Mouse (Mus musculus) kidney, adult 8-10 months (tissue): ENCODE measurements around the gene D430041D05Rik.

ENCODE experiments used
- DNase-seq, 2 experiments: peaks; one replicate each; pipeline ENCODE4 v3.0.0; 2022

Gene D430041D05Rik

DNA sequence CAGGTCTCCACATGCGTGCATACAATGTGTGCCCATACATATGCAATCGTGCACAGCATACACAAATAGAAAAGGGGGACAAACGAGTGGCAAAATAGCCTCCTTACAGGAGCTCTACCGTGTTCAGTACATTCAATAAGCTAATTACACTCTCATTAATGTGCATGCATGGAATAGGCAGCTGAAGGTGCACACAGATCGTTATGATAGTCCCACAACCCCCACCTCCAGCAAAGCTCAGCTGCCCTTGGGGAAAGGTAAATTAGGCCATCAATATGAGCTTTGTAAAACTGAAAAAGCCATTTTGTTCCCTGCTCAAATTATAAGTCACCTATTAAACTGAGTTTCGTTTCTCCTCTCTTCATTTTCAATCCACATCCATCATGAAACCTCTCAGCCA is 75.0 kb downstream of the D430041D05Rik start:
- DNase-seq, result peak; percentile 26 to 67

DNA sequence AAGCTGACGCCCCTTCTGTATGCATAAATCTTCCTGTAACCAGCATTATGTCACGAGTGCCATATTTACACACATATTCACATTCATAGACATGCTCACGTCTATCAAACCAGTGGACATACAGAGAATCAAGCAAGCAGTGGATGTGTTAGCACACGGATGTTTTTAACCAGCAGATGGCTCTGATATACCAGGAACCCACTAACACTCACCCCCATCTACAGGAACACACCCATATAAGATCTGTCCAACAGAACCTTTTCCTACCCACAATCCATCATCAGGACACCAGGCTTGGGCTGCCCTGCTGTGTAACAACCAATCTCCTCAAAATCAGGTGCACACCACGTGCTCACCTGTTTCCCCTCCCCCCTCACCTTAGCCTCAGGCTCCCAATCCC is 76.9 kb downstream of the D430041D05Rik start:
- peak; percentile 8 to 26 for DNase-seq

DNA sequence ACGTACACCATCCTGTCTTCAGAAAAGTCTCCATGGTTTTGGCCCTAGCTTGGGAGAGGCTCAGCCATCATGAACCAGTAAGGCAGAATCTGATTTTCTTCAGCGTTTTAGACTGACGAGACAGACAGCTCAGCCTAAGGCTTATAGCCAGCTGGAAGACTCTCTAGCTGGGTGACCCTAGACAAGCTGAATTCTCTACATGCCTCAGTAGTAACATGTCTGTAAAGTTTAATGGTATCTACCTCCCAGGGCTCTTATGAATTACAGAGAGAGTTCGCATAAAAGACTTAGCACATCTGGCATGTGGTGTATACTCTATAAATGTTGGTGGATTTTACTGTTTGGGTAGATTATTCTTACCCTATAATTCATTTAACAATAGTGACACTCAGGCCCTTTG is 78.1 kb downstream of the D430041D05Rik start:
- DNase-seq, result no peak

DNA sequence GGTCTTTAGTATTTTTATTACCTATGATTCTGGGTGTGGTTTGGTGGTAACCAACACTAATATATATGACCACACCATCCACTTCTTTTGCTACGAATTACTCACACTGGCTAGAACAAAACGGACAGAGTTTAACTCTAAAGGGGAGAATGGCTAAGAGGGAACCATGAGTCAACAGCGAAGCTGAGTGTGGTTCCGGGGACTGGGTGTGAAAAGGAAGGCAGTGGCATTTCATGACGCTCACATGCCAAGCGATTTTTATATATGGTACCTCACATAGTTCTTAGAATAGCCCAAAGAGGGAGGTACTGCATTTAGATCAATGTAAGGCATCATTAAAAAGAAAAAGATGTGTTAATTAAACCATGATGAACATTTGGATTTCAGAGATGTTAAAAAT is 79.6 kb downstream of the D430041D05Rik start:
- no peak for DNase-seq

DNA sequence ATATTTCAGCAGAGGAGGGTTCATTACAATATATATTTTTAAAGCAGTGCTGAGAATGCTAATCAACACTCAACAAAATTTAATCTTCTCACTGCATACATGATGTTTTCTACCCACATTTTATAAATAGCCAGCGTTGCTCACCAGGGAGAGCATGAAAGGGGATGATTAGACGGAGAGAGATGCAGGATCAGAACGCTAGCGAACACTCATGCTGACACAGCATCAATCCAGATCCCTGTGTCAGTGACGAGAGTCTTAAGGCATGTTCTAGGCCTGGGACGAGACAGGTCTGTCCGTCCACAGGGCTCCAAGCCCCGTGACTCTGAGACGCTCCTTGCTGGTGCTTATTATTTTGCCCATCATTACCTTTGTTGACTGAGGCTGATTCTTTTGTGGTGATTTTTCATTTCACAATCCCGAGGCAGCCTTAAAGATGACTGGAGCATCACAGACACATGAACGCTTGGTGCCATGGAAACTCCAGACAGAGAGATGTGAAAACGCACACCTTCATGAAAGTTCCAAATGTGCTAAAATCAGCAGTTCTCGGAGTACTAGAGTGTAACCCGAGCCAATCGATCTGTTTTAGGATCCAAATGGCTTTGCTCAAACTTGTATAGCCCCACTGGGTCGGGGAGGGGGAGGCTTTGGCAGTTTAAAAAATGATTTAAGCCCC is 83.6 kb downstream of the D430041D05Rik start:
- DNase-seq, result no peak

DNA sequence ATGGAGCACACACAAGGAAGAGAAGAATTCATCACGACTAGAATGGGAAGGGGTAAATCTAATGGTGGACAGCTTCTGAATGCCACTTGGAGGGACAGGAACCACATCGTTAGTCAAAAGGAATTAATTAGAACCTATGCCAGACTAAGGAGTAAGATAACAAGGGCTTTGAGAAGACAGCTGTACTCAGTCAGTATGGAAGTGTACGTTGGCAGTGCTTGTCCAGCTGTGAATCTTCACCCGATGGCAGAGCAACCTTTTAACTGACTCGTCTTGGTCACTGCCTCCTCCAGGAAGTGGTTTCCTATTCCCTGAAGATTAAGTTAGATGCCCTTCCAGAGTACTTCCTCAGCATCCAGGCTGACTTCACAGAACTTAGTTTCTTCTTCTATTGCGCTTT is 87.0 kb downstream of the D430041D05Rik start:
- no peak for DNase-seq

DNA sequence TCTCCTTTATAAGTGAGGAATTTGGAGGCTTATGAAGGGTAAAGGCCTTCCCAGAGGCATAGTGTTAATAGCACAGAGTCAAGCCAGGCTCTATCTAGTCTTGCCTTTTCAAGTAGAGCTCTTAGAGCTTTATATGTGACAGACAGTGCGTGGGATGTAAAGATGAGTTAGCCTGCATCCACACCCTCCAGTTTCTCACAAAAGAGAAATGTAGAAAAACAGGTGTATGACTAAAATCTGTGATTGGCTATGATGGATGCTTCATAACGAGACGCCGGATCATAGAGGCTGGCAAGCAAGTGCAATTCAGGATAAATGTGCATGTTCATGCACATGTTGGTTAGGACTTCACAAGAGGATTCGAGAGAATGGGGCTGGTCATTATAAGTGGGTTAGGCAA is 87.5 kb downstream of the D430041D05Rik start:
- DNase-seq, result no peak

DNA sequence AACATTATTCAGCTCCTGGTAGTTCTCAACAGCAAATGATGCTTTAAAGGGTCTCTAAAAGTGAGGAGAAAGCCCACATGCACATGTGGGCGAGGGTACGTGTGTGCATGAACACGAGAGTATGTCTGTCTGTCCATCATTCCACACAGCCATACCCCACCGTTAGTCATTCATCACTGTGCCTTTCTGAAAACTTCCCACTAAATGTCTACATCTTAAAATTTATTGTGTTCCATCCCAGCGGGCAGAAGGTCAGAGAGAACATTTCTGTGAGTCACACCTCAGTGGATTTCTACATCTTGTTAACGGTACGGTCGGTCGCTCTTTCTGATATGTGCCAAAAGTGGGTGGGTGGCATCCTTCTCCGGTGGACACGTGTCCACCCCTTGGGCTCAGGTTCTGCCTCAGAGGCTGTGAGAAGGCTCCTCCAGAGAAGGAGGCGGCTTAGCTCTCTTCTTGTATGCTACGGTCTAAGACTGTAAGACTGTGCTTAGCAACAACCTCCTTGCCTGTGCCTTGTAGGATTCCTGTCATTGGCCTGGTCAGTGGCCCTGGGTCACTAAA is 90.7 kb downstream of the D430041D05Rik start:
- DNase-seq, result no peak

DNA sequence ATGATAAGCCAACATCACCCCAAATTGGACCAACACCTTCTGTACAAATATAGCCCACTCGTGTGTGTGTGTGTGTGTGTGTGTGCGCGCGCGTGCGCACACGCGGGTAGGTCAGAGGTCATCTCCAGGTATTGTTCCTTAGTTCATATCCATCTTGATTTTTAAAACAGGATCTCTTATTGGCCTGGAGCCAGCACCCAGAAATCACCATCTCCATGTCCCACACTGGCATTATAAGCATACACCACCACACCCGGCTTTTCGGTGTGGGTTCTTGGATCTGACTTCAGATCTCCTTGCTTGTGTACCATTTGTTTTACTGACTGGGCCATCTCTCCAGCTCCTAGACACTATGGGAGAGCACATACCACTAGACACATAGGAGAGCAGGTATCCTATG is 91.4 kb downstream of the D430041D05Rik start:
- no peak for DNase-seq

DNA sequence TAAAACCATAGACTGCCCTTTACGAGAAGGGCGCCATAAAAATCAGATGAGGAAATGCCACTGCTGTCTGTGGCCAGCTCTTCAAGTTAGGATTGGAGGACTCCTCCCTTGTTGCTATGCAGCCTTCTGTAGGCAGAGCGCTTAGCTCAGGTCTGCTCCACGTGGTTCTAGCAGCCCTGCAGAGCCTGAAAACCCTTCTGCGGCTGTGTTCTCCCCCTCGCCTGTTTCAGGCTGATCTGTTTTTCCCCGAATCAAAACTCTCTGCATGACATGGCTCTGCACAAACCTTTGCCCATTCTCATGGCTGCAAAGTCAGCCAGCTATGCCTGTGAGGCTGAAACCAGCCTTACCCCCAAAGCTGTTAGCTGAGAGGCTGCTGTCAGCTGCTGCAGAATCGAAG is 91.9 kb downstream of the D430041D05Rik start:
- no peak for DNase-seq

DNA sequence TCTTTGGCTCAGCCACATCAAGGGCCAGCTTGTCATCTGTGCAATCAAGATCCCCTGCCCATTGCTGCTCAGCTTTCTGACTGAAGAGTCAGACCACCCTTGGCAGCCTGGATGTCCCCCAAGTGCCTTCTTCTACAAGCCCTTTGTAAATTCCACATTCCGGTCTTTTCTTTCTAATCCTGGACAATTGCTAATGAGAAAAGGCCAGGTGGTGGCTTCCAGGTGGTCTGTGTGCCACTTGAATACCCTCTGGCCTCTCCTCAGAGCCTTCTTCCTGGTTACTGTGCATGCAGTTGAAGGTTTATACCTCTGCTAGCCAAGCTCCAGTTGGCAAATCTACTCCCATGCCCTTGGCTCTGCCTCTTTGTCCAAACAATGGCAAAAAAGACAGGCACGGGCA is 92.6 kb downstream of the D430041D05Rik start:
- DNase-seq, result no peak

DNA sequence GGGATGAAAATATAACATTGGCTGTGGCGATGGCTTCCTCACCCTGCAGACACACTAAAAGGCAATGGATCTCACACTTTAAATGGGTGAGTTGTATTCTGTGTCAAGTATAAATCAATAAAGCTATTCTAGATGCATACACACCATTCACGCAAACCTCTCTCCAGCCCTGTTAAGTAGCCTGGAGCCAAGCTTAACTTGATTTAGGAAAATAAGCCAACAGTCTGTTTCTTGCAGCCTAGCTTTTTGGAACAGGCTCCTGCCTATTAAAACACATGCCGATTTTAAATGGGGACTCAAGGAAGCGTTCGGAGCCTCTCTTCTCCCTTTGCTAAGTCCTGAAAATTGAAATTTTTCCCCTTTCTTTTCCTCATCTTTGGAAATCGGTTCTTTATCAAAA is 93.2 kb downstream of the D430041D05Rik start:
- no peak for DNase-seq

DNA sequence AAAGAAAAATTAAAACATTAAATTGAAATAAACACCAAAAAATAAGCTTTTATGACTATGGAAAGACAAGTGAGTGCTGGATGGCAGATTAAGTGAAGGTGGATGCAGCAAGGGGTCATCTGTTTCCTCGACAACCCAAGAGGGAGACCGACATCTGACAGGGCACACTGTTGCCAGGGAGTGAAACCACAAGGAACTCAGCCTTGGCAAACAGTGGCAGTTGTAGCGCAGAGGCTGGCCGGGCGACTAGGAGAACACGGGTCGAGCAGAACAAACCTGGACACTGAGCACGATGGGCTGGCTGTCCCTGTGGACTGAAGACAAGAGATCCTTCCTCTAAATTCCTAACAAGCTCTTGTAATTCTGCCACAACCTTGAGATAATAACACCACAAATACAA is 94.3 kb downstream of the D430041D05Rik start:
- no peak for DNase-seq

DNA sequence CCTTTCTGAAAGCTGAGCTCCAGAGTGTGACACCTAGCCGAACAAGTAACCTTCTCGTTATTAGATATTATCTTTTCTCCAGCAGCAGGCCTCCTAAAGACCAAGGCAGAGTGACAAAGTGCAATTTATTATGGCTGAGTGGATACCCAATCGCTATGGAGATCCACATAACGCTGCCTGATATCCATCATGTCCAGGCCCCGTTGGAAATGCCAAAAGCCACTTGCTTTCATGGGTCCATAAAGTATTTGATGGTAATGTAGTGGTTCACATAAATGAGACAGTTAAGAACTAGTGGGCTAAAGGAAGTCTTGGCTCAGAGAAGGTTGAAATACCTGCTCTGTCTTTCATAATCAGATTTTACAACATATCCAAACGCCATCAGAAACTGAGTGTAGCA is 97.6 kb downstream of the D430041D05Rik start:
- DNase-seq, result no peak

DNA sequence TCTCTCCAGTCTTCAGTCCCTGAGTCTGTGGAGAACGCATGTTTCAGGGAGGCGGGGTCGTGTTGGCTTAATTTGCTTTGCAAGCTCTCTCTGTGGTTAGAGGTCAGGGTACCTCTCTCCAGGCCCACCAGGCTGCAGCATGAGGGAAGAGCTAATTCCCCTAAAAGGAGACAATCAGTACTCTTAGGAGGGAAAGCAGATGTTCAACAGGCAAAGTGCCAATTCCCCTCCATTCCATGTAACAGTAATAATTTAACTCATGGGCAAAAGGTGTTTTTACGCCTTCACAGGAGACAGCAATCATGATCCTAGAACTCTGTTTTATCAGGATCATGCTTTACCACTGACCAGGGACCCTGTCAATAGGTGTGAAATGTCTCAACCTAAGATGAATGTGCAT is 103.7 kb downstream of the D430041D05Rik start:
- no peak for DNase-seq

DNA sequence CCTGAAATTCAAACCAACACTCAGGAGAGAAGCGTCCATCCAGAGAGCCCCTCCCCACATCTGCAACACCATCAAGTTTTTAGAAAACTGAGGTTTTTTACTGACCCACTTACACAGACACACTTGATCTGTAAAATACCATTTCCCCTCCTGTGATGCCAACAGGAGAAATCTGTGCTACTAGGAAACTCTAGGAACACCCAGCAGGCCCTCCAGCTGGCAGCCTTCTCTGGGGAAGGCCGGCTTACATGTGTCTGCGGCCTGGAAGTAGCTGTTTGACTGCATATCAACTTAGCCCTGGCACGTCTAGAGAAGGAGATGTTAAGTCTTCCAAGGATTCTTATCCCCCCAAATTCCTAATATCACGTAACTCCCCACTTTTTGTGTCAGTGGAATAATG is 105.1 kb downstream of the D430041D05Rik start:
- DNase-seq, result no peak

DNA sequence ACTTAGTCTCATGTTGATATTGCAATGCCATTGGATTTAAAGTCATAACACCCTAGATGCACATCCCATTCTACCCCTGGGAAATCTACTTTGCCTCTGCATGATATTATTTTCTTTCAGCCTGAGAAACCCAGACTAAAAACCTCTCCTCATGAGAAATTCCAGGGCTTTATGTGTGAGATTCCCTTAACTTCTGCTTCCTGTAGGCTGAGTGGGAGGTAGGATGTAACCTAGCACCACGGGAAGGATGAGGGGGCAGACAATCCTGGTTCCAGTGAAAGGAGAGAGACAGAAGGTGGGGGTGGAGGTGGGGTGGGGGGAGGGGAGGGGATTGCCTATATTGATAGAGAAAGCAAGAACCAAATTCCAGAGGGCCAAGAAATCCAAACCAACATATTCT is 110.9 kb downstream of the D430041D05Rik start:
- DNase-seq, result no peak

DNA sequence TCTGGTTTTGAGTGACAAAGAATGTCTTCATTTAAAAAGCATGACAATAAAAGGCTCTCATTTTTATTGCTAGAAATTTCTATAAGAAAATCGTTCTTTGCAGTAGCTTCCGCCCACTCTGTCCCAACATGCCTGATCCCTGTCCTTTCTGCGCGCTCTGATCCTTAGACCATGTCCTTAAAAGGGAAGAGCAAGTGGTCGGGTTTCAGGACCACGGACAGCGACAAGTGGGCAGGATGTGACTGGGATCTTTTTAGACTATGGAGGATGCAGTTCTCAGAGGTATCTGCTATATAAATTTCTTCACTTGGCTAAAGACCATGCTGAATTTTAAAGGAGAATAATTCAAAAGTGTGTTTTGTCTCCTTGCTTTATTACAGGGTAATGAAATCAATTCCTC is 111.7 kb downstream of the D430041D05Rik start:
- peak in 1 of 2 experiments; percentile 39 for DNase-seq

DNA sequence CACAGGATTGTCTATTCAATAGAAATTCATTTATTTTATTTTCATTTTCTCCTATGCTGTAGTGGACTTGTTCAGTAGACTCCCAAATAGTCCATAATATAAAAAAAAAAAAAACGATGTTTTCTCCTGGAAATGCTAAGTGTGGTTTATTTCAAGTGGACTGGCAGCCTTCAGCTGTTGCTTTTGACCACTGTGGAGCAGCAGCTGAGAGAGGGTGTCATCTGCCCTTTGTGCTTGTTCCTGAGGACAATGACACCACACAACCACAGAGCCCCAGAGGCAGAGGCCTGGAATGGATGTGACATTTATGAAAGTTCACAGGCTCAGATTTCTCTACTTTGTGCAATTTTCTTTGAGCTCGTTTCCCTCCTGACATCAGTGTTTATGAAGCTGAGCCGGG is 124.0 kb downstream of the D430041D05Rik start:
- DNase-seq, result no peak

DNA sequence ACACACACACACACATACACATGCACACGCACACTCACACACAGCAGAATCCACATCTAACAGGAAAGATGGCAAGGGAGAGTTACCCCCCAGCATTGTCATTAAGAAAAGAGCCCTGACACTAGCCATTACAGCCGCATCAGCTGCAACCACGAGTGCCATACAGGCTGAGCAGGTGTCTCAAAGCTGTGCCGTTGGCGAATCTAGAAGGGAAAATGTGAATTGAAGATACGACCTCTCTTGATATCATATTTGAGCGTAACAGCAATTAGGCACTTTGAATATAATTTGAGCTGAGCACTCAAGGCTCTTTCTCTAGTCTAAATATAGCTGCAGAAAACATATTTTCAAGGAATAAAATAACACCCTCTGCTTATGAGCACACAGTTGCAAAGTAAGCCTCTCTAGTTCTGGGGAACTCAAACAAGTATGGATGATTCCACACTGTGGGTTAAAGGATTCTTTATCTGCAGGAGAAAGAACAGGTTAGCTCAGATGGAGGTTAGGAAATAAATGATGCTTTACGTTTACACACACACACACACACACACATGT is 127.3 kb downstream of the D430041D05Rik start:
- no peak for DNase-seq

DNA sequence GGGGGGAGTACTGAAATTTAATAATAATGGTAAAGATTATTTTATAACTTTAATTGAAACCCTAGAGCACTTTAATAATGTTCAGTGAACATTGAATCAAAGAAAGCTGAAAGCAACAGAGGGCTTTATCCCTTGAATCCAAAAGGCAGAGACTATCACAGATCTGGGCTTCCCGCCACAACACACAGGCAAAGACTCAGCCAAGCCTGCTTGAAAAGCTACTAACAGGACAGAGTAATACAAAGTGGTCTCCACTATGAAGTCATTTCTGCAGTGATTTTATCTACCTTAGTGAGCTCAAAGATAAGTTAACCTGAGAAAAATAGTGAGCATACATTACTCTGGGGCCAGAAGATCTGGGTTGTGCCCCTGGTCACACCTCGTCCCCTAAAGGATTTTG is 128.0 kb downstream of the D430041D05Rik start:
- no peak for DNase-seq

DNA sequence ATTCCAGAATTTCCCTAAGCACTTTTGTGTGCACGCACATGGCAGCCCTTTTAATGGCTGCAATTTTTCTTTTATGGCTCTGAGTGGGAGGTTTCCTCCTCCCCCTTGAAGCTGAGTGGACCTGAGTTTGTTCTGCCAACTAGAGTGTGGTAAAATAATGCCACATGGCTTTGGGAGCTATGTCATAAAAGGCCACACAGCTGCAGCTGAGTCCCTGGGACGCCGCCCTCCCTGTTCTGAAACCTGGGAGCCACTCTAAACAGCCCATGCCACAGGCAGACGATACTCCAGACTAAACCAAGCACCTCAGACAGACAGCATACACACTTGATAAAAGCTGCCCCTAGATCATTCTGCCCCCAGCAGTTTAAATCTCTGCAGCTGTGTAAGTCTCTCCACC is 143.8 kb downstream of the D430041D05Rik start:
- no peak for DNase-seq

DNA sequence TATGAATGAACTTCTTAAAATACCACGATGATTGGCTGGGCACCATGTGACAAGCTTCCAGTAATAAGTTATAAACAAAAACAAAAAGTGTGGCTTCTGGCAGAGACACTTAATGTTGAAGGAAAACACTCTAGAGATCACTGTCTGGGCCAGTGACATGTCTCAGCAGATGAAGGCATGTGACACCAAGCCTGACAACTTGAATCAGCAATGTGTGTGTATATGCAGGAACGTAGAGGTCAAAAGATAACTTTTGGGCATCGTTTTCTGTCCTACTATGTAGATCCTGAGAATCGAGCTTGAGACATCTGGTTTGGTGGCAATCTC is 149.1 kb downstream of the D430041D05Rik start:
- no peak for DNase-seq

DNA sequence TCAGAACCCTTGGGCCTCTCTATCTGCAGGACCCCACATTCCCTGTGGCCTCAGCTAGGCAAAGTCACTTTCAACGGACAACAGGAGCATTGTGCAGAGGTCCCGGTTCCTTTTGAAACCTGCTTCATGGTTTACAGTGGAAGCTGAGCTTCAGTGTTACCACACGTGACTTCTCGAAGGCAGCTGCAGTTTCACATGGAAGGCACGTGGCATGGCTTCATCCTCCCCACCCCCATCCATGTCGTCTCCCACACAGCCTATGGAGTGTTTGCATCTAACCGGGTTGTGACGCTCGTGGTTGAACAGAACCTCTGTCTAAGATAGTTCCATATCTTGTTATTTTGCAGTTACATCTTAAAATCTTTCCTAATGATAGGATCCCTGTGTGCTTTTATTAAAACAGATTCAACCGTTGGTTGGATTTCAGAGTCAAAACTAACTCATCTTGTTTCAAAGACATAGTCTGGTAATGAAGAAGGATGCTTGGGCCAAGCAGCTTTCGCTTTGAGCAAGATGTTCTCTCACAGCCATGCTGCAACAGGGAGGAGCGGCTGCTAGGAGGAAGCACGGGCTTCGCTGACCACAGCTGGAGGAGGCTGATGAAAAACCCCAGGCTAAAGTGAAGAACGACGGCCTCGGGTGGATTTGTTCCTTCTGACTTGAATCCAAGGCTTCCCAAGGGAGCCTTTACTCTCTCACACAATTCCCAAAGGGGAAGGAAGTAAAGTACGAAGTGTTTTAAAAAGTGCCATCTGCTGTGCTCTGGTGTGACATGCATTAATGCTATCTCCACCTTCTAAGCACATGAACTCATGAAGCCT is 149.7 kb downstream of the D430041D05Rik start:
- no peak for DNase-seq
